Mouse (Mus musculus) spleen, postnatal 36 days (tissue): ENCODE data around the gene Fas.

Experiments used
- DNase-seq, 2 experiments: peaks; one replicate each; pipeline ENCODE4 v3.0.0; 2022; ENCODE audit warnings: low spot score in 2 of 2, mixed read lengths in 1 of 2

Fas gene

GRCm38 (mm10) chr19:34362639-34363038 lies 72.2 kb downstream of the Fas start:
- no peak for DNase-seq

GRCm38 (mm10) chr19:34369551-34369950 lies 79.1 kb downstream of the Fas start:
- DNase-seq: no peak

GRCm38 (mm10) chr19:34370397-34370796 lies 79.9 kb downstream of the Fas start:
- no peak for DNase-seq
